Mouse (Mus musculus) heart, embryonic 10.5 days (tissue): Measurements from ENCODE around the gene Dgkq. TPM values are rescaled to one million over a fixed set of nuclear protein-coding genes. Genes with fewer than 3 reads are reported as not detected.
A peak's percentile ranks its signal among the peaks of the same experiment; 100 is the strongest.

Source experiments
- DNase-seq: peaks from one replicate; pipeline ENCODE4 v3.0.0-alpha.2; 2017; ENCODE audit warnings: low spot score
- H3K27ac ChIP-seq: fragments of 300-500 bp; sonication (generic); 2 replicates; pipeline ENCODE4 v1.5.1; 2016; ENCODE audit warnings: mild to moderate bottlenecking
- H3K27me3 ChIP-seq: fragments of 300-500 bp; sonication (generic); 2 replicates; pipeline ENCODE4 v1.6.1; 2016; ENCODE audit warnings: mild to moderate bottlenecking; ENCODE audit not compliant: poor library complexity, insufficient read depth, severe bottlenecking
- H3K36me3 ChIP-seq: fragments of 300-500 bp; sonication (generic); 2 replicates; pipeline ENCODE4 v1.6.1; 2016; ENCODE audit warnings: mild to moderate bottlenecking, moderate library complexity
- H3K4me1 ChIP-seq: fragments of 300-500 bp; sonication (generic); 2 replicates; pipeline ENCODE4 v1.6.1; 2016; ENCODE audit warnings: mild to moderate bottlenecking
- H3K4me3 ChIP-seq: fragments of 300-500 bp; sonication (generic); 2 replicates; pipeline ENCODE4 v1.5.1; 2016; ENCODE audit warnings: mild to moderate bottlenecking, moderate library complexity
- H3K9me3 ChIP-seq: fragments of 300-500 bp; sonication (generic); 2 replicates; pipeline ENCODE4 v1.6.1; 2016; ENCODE audit warnings: mild to moderate bottlenecking, moderate library complexity
- WGBS: fragments of 180-500 bp; shearing (Covaris S2); methylation state at CpG from one replicate; pipeline ENCODE4 v1.1.7; 2016; 5-methylcytosine and 5-hydroxymethylcytosine counted together
- polyA plus RNA-seq: library from polyadenylated mRNA; unstranded; fragments of >200 nt; fragmentation: Nextera tagmentation; extraction: Ambion mirVana; gene quantifications from 2 replicates; pipeline ENCODE4 v1.2.1, GENCODE M21; 2016

The Dgkq gene
- polyA plus RNA-seq, 1 experiment from 2014 or later, result 7.9 TPM

- Histone ChIP-seq H3K9me3 (no peaks in the 10 kb centered on the region), H3K4me1 (peaks cover 77% of the 10 kb centered on the region), H3K27me3 (no peaks in the 10 kb centered on the region), H3K36me3 (peaks cover 39% of the 10 kb centered on the region), H3K4me3 (no peak overlapping the region), H3K27ac (0 out of 2 replicates have a peak overlapping the region, but pooled peaks have one; percentile 65)
- no peak for DNase-seq
- WGBS, result 71% methylated on average over 10 of the region's 10 CpGs
These were observed 32.0 kb upstream of the Dgkq start for GRCm38 (mm10) chr5:108701341-108702021.

GRCm38 (mm10) chr5:108700346-108700745 is 30.9 kb upstream of the Dgkq start:
- H3K4me3 ChIP-seq, result no peak overlapping the region
- H3K27me3 ChIP-seq, result no peaks in the 10 kb centered on the region; the same call in 1 of the 2 replicates
- WGBS, result 17% methylated on average over 3 of the region's 3 CpGs
- no peak for DNase-seq
- peaks cover 88% of the 10 kb centered on the region for H3K4me1 ChIP-seq
- no peaks in the 10 kb centered on the region for H3K9me3 ChIP-seq
- peaks cover 28% of the 10 kb centered on the region for H3K36me3 ChIP-seq
- H3K27ac ChIP-seq, result peak overlapping the region; percentile 65; the same call in 1 of the 2 replicates

- Histone ChIP-seq H3K36me3 (peaks cover 10% of the 10 kb centered on the region; the same call in 1 of the 2 replicates), H3K27ac (peak overlapping the region; percentile 26; the same call in 1 of the 2 replicates), H3K9me3 (no peaks in the 10 kb centered on the region), H3K27me3 (peaks cover 5% of the 10 kb centered on the region; the same call in 1 of the 2 replicates), H3K4me1 (peaks cover 80% of the 10 kb centered on the region), H3K4me3 (no peak overlapping the region)
- 57% methylated on average over 4 of the region's 4 CpGs for WGBS
- DNase-seq, result no peak
These were observed 27.9 kb upstream of the Dgkq start for GRCm38 (mm10) chr5:108697341-108697753.

DNA sequence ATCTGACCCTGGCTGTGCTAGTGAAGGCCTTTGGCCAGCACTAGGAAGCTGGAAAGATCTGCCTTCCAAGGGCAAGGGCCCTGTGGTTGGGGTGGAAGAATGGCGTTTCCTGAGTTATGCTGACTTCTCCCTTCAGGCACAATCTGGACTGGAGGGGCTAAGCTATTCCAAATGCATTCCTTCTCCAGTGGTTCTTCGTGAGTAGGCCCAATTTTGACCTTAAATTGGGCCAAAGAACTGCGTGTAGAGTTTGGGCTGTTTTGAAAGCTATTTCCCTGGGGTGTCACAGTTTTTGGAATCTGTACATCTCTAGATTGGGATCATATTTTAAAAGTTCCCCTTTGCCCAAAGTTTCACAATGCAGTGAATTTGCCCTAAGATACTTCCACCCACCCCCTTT is 27.1 kb upstream of the Dgkq start:
- no peak overlapping the region for H3K4me3 ChIP-seq
- H3K4me1 ChIP-seq, result peaks cover 81% of the 10 kb centered on the region
- H3K27me3 ChIP-seq, result peaks cover 5% of the 10 kb centered on the region; the same call in 1 of the 2 replicates
- no peaks in the 10 kb centered on the region for H3K9me3 ChIP-seq
- 80% methylated on average over 3 of the region's 3 CpGs for WGBS
- H3K27ac ChIP-seq, result peak overlapping the region; percentile 36; the same call in 1 of the 2 replicates
- peaks cover 7% of the 10 kb centered on the region; the same call in 1 of the 2 replicates for H3K36me3 ChIP-seq
- DNase-seq, result no peak

DNA sequence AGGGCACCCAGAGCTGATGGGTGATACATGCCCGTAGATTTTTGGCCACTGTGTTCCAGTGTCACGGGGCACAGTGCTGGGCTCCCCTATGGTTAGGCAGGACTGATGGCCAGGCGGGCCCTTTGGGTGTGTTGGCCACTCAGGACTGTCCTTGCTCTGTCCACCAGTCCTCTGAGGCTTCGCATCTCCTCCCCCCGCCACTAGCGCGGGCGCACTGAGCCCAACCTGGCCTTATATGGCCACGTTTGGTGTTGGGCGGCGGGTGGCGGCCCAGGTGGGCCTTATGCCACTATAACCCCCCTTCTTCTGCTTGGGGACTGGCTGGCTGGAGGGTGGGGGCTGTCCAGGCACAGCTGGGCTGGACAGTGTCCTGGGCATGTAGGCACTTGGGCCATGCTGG is 26.4 kb upstream of the Dgkq start:
- H3K27ac ChIP-seq, result peak overlapping the region; percentile 36
- peak overlapping the region; percentile 96; the same call in 1 of the 2 replicates for H3K4me3 ChIP-seq
- H3K36me3 ChIP-seq, result peaks cover 7% of the 10 kb centered on the region; the same call in 1 of the 2 replicates
- no peaks in the 10 kb centered on the region for H3K9me3 ChIP-seq
- 92% methylated on average over 10 of the region's 12 CpGs for WGBS
- peaks cover 5% of the 10 kb centered on the region; the same call in 1 of the 2 replicates for H3K27me3 ChIP-seq
- H3K4me1 ChIP-seq, result peaks cover 74% of the 10 kb centered on the region
- no peak for DNase-seq

DNA sequence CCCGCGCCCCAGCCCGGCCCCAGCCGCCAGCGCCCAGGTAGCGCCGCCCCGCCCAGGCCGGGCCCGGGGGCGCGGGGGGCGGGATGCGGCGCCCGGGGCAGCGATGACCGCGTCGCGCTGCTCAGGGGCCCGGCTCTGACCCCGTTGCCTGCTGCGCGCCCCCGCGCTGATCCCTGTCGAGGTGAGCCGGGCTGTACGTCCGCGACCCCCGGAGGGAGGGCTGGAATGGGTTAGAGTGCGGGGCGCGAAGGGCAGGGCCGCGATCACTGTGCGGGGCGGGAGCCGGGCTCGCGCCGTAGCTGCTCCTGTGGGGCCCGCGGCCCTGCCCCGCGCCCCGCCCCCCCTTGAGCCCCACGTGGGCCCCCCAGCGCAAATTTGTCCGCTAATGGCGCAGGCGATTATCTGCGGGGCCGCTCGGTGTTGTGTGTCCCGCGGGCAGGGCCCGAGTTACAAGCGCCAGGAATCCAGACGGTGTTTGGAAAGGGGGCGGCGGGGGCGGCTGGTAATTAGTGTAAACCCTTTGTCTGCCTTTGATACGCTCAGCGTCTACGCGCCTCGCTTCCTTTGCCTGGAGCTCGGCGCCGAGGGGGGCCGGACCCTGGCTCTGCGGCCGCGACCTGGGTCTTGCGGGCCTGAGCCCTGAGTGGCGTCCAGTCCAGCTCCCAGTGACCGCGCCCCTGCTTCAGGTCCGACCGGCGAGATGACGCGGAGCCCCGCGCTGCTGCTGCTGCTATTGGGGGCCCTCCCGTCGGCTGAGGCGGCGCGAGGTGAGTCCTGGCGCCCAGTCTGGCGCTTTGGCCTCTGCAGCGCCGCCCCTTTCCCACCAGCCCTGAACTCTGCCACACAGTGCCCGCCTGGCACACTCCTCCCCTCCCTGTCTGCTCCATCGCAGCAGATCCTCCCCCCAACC is 25.1 kb upstream of the Dgkq start:
- H3K36me3 ChIP-seq, result peaks cover 7% of the 10 kb centered on the region; the same call in 1 of the 2 replicates
- peak overlapping the region; percentile 96 for H3K4me3 ChIP-seq
- peaks cover 61% of the 10 kb centered on the region for H3K4me1 ChIP-seq
- under 1% methylated on average over 95 of the region's 99 CpGs for WGBS
- H3K27ac ChIP-seq, result peak overlapping the region; percentile 91
- no peaks in the 10 kb centered on the region for H3K9me3 ChIP-seq
- H3K27me3 ChIP-seq, result peaks cover 5% of the 10 kb centered on the region; the same call in 1 of the 2 replicates
- peak; percentile 86 for DNase-seq

- peaks cover 5% of the 10 kb centered on the region; the same call in 1 of the 2 replicates for H3K27me3 ChIP-seq
- DNase-seq, result peak; percentile 99
- no peaks in the 10 kb centered on the region for H3K9me3 ChIP-seq
- peak overlapping the region; percentile 96 for H3K4me3 ChIP-seq
- H3K4me1 ChIP-seq, result peaks cover 54% of the 10 kb centered on the region
- under 1% methylated on average over 43 of the region's 43 CpGs for WGBS
- H3K27ac ChIP-seq, result peak overlapping the region; percentile 91
- H3K36me3 ChIP-seq, result peaks cover 4% of the 10 kb centered on the region; the same call in 1 of the 2 replicates
These were observed 24.4 kb upstream of the Dgkq start for GRCm38 (mm10) chr5:108693872-108694288.

- H3K27ac ChIP-seq, result no peak within 1 kb of the TSS; the same call in 1 of the 2 replicates
- 6% methylated on average over 16 of the region's 18 CpGs for WGBS
- H3K4me1 ChIP-seq, result peaks cover 38% of the 10 kb centered on the region
- H3K4me3 ChIP-seq, result peak within 1 kb of the TSS; percentile 96
- no peaks in the 10 kb centered on the region for H3K9me3 ChIP-seq
- peaks cover 5% of the 10 kb centered on the region; the same call in 1 of the 2 replicates for H3K27me3 ChIP-seq
- no peaks in the 10 kb centered on the region for H3K36me3 ChIP-seq
- DNase-seq, result peak; percentile 88
These were observed 22.8 kb upstream of the Dgkq start, which contains the start of gene Fgfrl1 for GRCm38 (mm10) chr5:108692271-108692670. TSS of gene Fgfrl1 (plus strand) at chr5:108692382.

- WGBS, result 64% methylated on average over 4 of the region's 4 CpGs
- H3K9me3 ChIP-seq, result no peaks in the 10 kb centered on the region
- peaks cover 29% of the 10 kb centered on the region for H3K4me1 ChIP-seq
- H3K36me3 ChIP-seq, result 0 out of 2 replicates have a peak, but pooled peaks cover under 1% of the 10 kb centered on the region
- no peak overlapping the region for H3K27ac ChIP-seq
- no peak overlapping the region for H3K4me3 ChIP-seq
- H3K27me3 ChIP-seq, result peaks cover 5% of the 10 kb centered on the region; the same call in 1 of the 2 replicates
- no peak for DNase-seq
These were observed 21.7 kb upstream of the Dgkq start for GRCm38 (mm10) chr5:108691152-108691551.

- H3K27ac ChIP-seq, result no peak overlapping the region
- 0 out of 2 replicates have a peak, but pooled peaks cover 4% of the 10 kb centered on the region for H3K36me3 ChIP-seq
- peaks cover 15% of the 10 kb centered on the region for H3K4me1 ChIP-seq
- no peak overlapping the region for H3K4me3 ChIP-seq
- H3K9me3 ChIP-seq, result no peaks in the 10 kb centered on the region
- no peak for DNase-seq
- H3K27me3 ChIP-seq, result 0 out of 2 replicates have a peak, but pooled peaks cover 5% of the 10 kb centered on the region
- 74% methylated on average over 5 of the region's 5 CpGs for WGBS
These were observed 19.6 kb upstream of the Dgkq start for GRCm38 (mm10) chr5:108689091-108689490.

- Histone ChIP-seq H3K27ac (no peak overlapping the region), H3K27me3 (no peaks in the 10 kb centered on the region), H3K4me1 (peaks cover 17% of the 10 kb centered on the region), H3K4me3 (no peak overlapping the region), H3K36me3 (0 out of 2 replicates have a peak, but pooled peaks cover 6% of the 10 kb centered on the region), H3K9me3 (no peaks in the 10 kb centered on the region)
- 96% methylated on average over 6 of the region's 6 CpGs for WGBS
- no peak for DNase-seq
These were observed 11.4 kb upstream of the Dgkq start for GRCm38 (mm10) chr5:108680871-108681270.

GRCm38 (mm10) chr5:108679909-108680308 is 10.4 kb upstream of the Dgkq start:
- WGBS, result 63% methylated on average over 3 of the region's 3 CpGs
- H3K9me3 ChIP-seq, result no peaks in the 10 kb centered on the region
- H3K27me3 ChIP-seq, result no peaks in the 10 kb centered on the region
- peaks cover 17% of the 10 kb centered on the region for H3K4me1 ChIP-seq
- 0 out of 2 replicates have a peak, but pooled peaks cover 5% of the 10 kb centered on the region for H3K36me3 ChIP-seq
- no peak for DNase-seq
- no peak overlapping the region for H3K4me3 ChIP-seq
- no peak overlapping the region for H3K27ac ChIP-seq
